ENCODE assay signal across 8 mouse cellular contexts in the genomic region with DNA sequence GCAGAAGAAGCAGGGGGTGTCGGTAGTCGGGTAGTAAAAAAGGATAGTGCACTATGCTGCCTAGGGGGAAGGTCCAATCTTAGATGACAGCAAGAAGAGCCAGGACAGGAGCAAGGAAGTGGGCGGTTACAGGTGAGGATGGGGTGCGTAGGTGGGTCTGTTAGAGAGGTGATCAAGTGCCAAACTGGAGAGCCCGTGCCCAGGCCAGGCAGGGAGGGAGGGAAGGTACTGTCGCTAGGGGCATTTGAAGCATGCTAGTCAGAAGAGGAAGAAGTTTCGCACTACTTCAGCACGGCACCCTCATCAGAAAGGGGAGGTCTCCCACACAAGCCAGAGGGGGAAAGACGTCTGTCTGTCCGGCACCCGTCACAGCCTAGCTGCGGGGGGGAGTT. TPM values are rescaled to one million over a fixed set of nuclear protein-coding genes. Genes with fewer than 3 reads are reported as not detected.
DNase-seq lines count a peak whose midpoint lies in the region; ATAC-seq and TF ChIP-seq lines count a peak whose summit lies in the region.

No protein-coding gene starts in this region.

- peaks cover 8% of the 10 kb centered on the region; the same call in 1 of the 2 replicates for H3K27me3 ChIP-seq in erythroblast, embryonic 14.5 days (ENCODE audit: control insufficient read depth)
- no peaks in the 10 kb centered on the region for H3K27me3 ChIP-seq in testis, adult 2 months (ENCODE audit: control insufficient read depth, insufficient read depth, low read length)
- H3K27me3 ChIP-seq in liver, embryonic 16.5 days (ENCODE audit: control insufficient read depth, insufficient read depth, low read depth, low read length): no peaks in the 10 kb centered on the region

- H3K4me3 ChIP-seq in erythroblast, embryonic 14.5 days (replicated peaks): peak overlapping the region; percentile 91
- peak overlapping the region; percentile 87 for H3K4me3 ChIP-seq in testis, adult 2 months (ENCODE audit: control insufficient read depth, low read depth, low read length)
- H3K4me3 ChIP-seq in liver, embryonic 16.5 days (ENCODE audit: low read depth, low read length): peak overlapping the region; percentile 92

- H3K9ac ChIP-seq in liver, embryonic 16.5 days (ENCODE audit: low read depth, low read length): peak overlapping the region; percentile 96

- 2% methylated on average over 12 of the region's 12 CpGs for WGBS in liver, embryonic 16.5 days (ENCODE audit: insufficient replicate concordance)

- H3K4me2 ChIP-seq in liver, embryonic 16.5 days (ENCODE audit: low read depth, low read length): peak overlapping the region; percentile 91

- ATAC-seq in erythroblast, adult 5-6 weeks (replicated peaks; ENCODE audit: low FRiP score, poor library complexity, severe bottlenecking): no peak; the same call in none of the 2 replicates
- ATAC-seq in liver, embryonic 16.5 days (ENCODE audit: low read depth): peak; percentile 3; the same call in 1 of the 2 replicates

- H3K27ac ChIP-seq in testis, adult 2 months (ENCODE audit: control insufficient read depth, insufficient read depth, low read depth, low read length): peak overlapping the region; percentile 62
- H3K27ac ChIP-seq in liver, embryonic 16.5 days (ENCODE audit: low read length): peak overlapping the region; percentile 78

- intact Hi-C loops in left cerebral cortex, postnatal 4 days (cut with DNase I): no loop called here

- peaks cover 40% of the 10 kb centered on the region for H3K4me1 ChIP-seq in erythroblast, embryonic 14.5 days (ENCODE audit: control insufficient read depth)
- peaks cover 13% of the 10 kb centered on the region for H3K4me1 ChIP-seq in testis, adult 2 months (ENCODE audit: control insufficient read depth, insufficient read depth, low read length)
- peaks cover 17% of the 10 kb centered on the region for H3K4me1 ChIP-seq in liver, embryonic 16.5 days (ENCODE audit: control insufficient read depth, low read depth, low read length)

- no peaks in the 10 kb centered on the region for H3K9me3 ChIP-seq in erythroblast, embryonic 14.5 days (ENCODE audit: control insufficient read depth, low read length)
- no peaks in the 10 kb centered on the region for H3K9me3 ChIP-seq in liver, embryonic 16.5 days (replicated peaks; ENCODE audit: control insufficient read depth, low read length)

- TF ChIP-seq POLR2A in testis, adult 2 months (IDR thresholded peaks at IDR 0.05; ENCODE audit: control insufficient read depth, low read depth, low read length): no peak

- peaks cover 35% of the 10 kb centered on the region for H3K36me3 ChIP-seq in erythroblast, embryonic 14.5 days (ENCODE audit: control insufficient read depth)
- H3K36me3 ChIP-seq in testis, adult 2 months (ENCODE audit: control insufficient read depth, insufficient read depth, low read length): no peaks in the 10 kb centered on the region
- no peaks in the 10 kb centered on the region; the same call in 1 of the 2 replicates for H3K36me3 ChIP-seq in liver, embryonic 16.5 days (ENCODE audit: control insufficient read depth, insufficient read depth)

- DNase-seq in testis, postnatal 10 days (ENCODE audit: low spot score): no peak
- no peak for DNase-seq in frontal cortex, postnatal 10 days (ENCODE audit: low spot score in 2 of 2)
- no peak for DNase-seq in adrenal gland, adult 8-10 months
- no peak for DNase-seq in left cerebral cortex, postnatal 4 days

- no peak for TF ChIP-seq CTCF in testis, adult 2 months (IDR thresholded peaks at IDR 0.05; ENCODE audit: control insufficient read depth, insufficient read depth, insufficient replicate concordance, low read depth, low read length)

RNA-seq across cellular contexts. Expression of a gene that starts 0.4 kb away (rescaled TPM):
- 1.3 and 1.5 TPM in 2 replicates for polyA plus RNA-seq in erythroblast, embryonic 14.5 days (2012)
- 3.8 and 10.0 TPM in 2 replicates for total RNA-seq in erythroblast, adult 5-6 weeks (2015; ENCODE audit: low replicate concordance)
- total RNA-seq in erythroblast, adult 5-6 weeks (2017; ENCODE audit: low replicate concordance): 4.0 and 6.0 TPM in 2 replicates
- polyA plus RNA-seq in testis, adult 2 months (2012; rRNA removed): 37.8 and 38.5 TPM in 2 replicates
- 6.8 and 8.2 TPM in 2 replicates for polyA plus RNA-seq in liver, embryonic 16.5 days (2015; fragmentation: Nextera tagmentation; extraction: Ambion mirVana)
- total RNA-seq in adrenal gland, adult 8-10 months (2022): 10 to 100 TPM; 36.8 to 39.6 (median 37.9) TPM
- total RNA-seq in left cerebral cortex, postnatal 4 days (2021): 10 to 100 TPM; 39.7 to 42.3 TPM

RNA-seq across cellular contexts. Expression of a gene that starts 9.6 kb away (rescaled TPM):
- not detected in 2 replicates for polyA plus RNA-seq in erythroblast, embryonic 14.5 days (2012)
- not detected in 2 replicates for total RNA-seq in erythroblast, adult 5-6 weeks (2015; ENCODE audit: low replicate concordance)
- not detected in 2 replicates for total RNA-seq in erythroblast, adult 5-6 weeks (2017; ENCODE audit: low replicate concordance)
- 1.9 and 2.5 TPM in 2 replicates for polyA plus RNA-seq in testis, adult 2 months (2012; rRNA removed)
- 2.0 and 2.5 TPM in 2 replicates for polyA plus RNA-seq in liver, embryonic 16.5 days (2015; fragmentation: Nextera tagmentation; extraction: Ambion mirVana)
- total RNA-seq in adrenal gland, adult 8-10 months (2022): 10 to 100 TPM; 20.4 to 26.2 (median 24.3) TPM
- total RNA-seq in left cerebral cortex, postnatal 4 days (2021): 1 to 10 TPM; 7.2 to 7.4 TPM

RNA-seq across cellular contexts. Expression of a gene that starts 16.5 kb away (rescaled TPM):
- polyA plus RNA-seq in erythroblast, embryonic 14.5 days (2012): 0.08 and 0.23 TPM in 2 replicates
- total RNA-seq in erythroblast, adult 5-6 weeks (2015; ENCODE audit: low replicate concordance): 54.5 and 58.0 TPM in 2 replicates
- 7.7 and 18.0 TPM in 2 replicates for total RNA-seq in erythroblast, adult 5-6 weeks (2017; ENCODE audit: low replicate concordance)
- 22.7 and 23.3 TPM in 2 replicates for polyA plus RNA-seq in testis, adult 2 months (2012; rRNA removed)
- 33.9 and 43.7 TPM in 2 replicates for polyA plus RNA-seq in liver, embryonic 16.5 days (2015; fragmentation: Nextera tagmentation; extraction: Ambion mirVana)
- 100 to 1,000 TPM in 2 of 4 experiments, 10 to 100 TPM in 2; 88.8 to 112 (median 98.8) TPM for total RNA-seq in adrenal gland, adult 8-10 months (2022)
- total RNA-seq in left cerebral cortex, postnatal 4 days (2021): 1 to 10 TPM; 5.0 to 6.2 TPM

RNA-seq across cellular contexts. Expression of a gene that starts 58.2 kb away (rescaled TPM):
- polyA plus RNA-seq in erythroblast, embryonic 14.5 days (2012): 0.73 and 0.91 TPM in 2 replicates
- total RNA-seq in erythroblast, adult 5-6 weeks (2015; ENCODE audit: low replicate concordance): 0.63 and 2.1 TPM in 2 replicates
- 0.84 and 0.85 TPM in 2 replicates for total RNA-seq in erythroblast, adult 5-6 weeks (2017; ENCODE audit: low replicate concordance)
- polyA plus RNA-seq in testis, adult 2 months (2012; rRNA removed): 2.9 and 3.2 TPM in 2 replicates
- 5.7 and 7.6 TPM in 2 replicates for polyA plus RNA-seq in liver, embryonic 16.5 days (2015; fragmentation: Nextera tagmentation; extraction: Ambion mirVana)
- total RNA-seq in adrenal gland, adult 8-10 months (2022): 10 to 100 TPM; 21.9 to 25.7 (median 24.0) TPM
- total RNA-seq in left cerebral cortex, postnatal 4 days (2021): 10 to 100 TPM in 1 of 2 experiments, 1 to 10 TPM in 1; 8.3 to 11.5 TPM

Comparison
In these comparisons a context has a peak if more than half of its experiments do, and no peak if none do; other contexts are left out.
1. RNA of a gene that starts 9.6 kb away (total RNA-seq): 20.4 to 26.2 TPM in adrenal gland, adult 8-10 months and 7.2 to 7.4 TPM in left cerebral cortex, postnatal 4 days; not detected in erythroblast, adult 5-6 weeks; every median in the first group is over 4 times any median in the second.
2. Peak in every context shown above with its lines, with median percentiles within 50 percentile points of each other: H3K4me3 ChIP-seq.